In genomic region chr8:11757568-11758481, GRCm38 (mm10) we compare ENCODE assay signal across 8 mouse cellular contexts. TPM values are rescaled to one million over a fixed set of nuclear protein-coding genes. Genes with fewer than 3 reads are reported as not detected.
DNase-seq lines count a peak whose midpoint lies in the region; ATAC-seq and TF ChIP-seq lines count a peak whose summit lies in the region.

No protein-coding gene starts in this region.

- H3K4me3 ChIP-seq in C2C12 (ENCODE audit: insufficient read depth, poor library complexity, severe bottlenecking) = peak overlapping the region; percentile 65
- H3K4me3 ChIP-seq in embryonic fibroblast, embryonic 13.5 days (ENCODE audit: insufficient read depth, low read length) = peak overlapping the region; percentile 70
- H3K4me3 ChIP-seq in heart, embryonic 10.5 days = peak overlapping the region; percentile 99
- peak overlapping the region; percentile 95 for H3K4me3 ChIP-seq in kidney, embryonic 14.5 days (ENCODE audit: low read length)
- H3K4me3 ChIP-seq in limb, embryonic 15.5 days = peak overlapping the region; percentile 88
- H3K4me3 ChIP-seq in midbrain, postnatal 0 days (ENCODE audit: low read depth, low read length) = peak overlapping the region; percentile 87

- peaks cover 11% of the 10 kb centered on the region for H3K27me3 ChIP-seq in C2C12 (ENCODE audit: control insufficient read depth, insufficient read depth, insufficient read length)
- H3K27me3 ChIP-seq in heart, embryonic 10.5 days (ENCODE audit: insufficient read depth, poor library complexity, severe bottlenecking) = no peaks in the 10 kb centered on the region
- H3K27me3 ChIP-seq in kidney, embryonic 14.5 days (ENCODE audit: control insufficient read depth, insufficient read depth, low read length) = no peaks in the 10 kb centered on the region
- H3K27me3 ChIP-seq in limb, embryonic 15.5 days = no peaks in the 10 kb centered on the region
- no peaks in the 10 kb centered on the region for H3K27me3 ChIP-seq in midbrain, postnatal 0 days (ENCODE audit: insufficient read depth, low read length)

- no peak for TF ChIP-seq CTCF in C2C12 (IDR thresholded peaks at IDR 0.05; ENCODE audit: control insufficient read depth, insufficient read depth, insufficient read length)
- no peak for TF ChIP-seq CTCF in embryonic fibroblast, embryonic 13.5 days (IDR thresholded peaks at IDR 0.05; ENCODE audit: borderline replicate concordance, insufficient read depth, low read length)
- no peak for TF ChIP-seq CTCF in midbrain, postnatal 0 days (IDR thresholded peaks at IDR 0.05)

- H3K9me3 ChIP-seq in heart, embryonic 10.5 days = no peaks in the 10 kb centered on the region
- H3K9me3 ChIP-seq in kidney, embryonic 14.5 days (ENCODE audit: control insufficient read depth, low read length) = no peaks in the 10 kb centered on the region
- H3K9me3 ChIP-seq in limb, embryonic 15.5 days = no peaks in the 10 kb centered on the region
- H3K9me3 ChIP-seq in midbrain, postnatal 0 days (ENCODE audit: low read length) = no peaks in the 10 kb centered on the region

- 4% methylated on average over 58 of the region's 59 CpGs for WGBS in heart, embryonic 10.5 days
- WGBS in kidney, embryonic 14.5 days = 2% methylated on average over 57 of the region's 59 CpGs
- 3% methylated on average over 41 of the region's 59 CpGs for WGBS in limb, embryonic 15.5 days
- WGBS in midbrain, postnatal 0 days = 4% methylated on average over 44 of the region's 59 CpGs

- H3K79me3 ChIP-seq in C2C12 (ENCODE audit: low read depth) = peaks cover 36% of the 10 kb centered on the region

- ATAC-seq in kidney, embryonic 14.5 days (ENCODE audit: low FRiP score, low TSS enrichment) = peak; percentile 96
- peak; percentile 93 for ATAC-seq in limb, embryonic 15.5 days (ENCODE audit: insufficient number of reproducible peaks, low FRiP score, low TSS enrichment, low read depth)
- ATAC-seq in midbrain, postnatal 0 days (ENCODE audit: low FRiP score) = peak; percentile 95

- peak overlapping the region; percentile 87 for H3ac ChIP-seq in C2C12 (ENCODE audit: control insufficient read depth, insufficient read length, low read depth)

- H3K79me2 ChIP-seq in C2C12 (ENCODE audit: control insufficient read depth, insufficient read depth) = peaks cover 45% of the 10 kb centered on the region

- peak; percentile 92 for DNase-seq in brain, adult 2 months (ENCODE audit: low read depth, low spot score)
- peak; percentile 91 for DNase-seq in heart, embryonic 10.5 days (ENCODE audit: low spot score)
- peak; percentile 89 for DNase-seq in midbrain, postnatal 0 days (ENCODE audit: low spot score)
- DNase-seq in spleen, postnatal 10 days (ENCODE audit: low spot score in 2 of 2) = peak; percentile 85 to 92

- peak overlapping the region; percentile 82 for H3K9ac ChIP-seq in kidney, embryonic 14.5 days (ENCODE audit: low read depth, low read length)
- peak overlapping the region; percentile 92 for H3K9ac ChIP-seq in limb, embryonic 15.5 days
- H3K9ac ChIP-seq in midbrain, postnatal 0 days (replicated peaks; ENCODE audit: low read length, poor library complexity, severe bottlenecking) = peak overlapping the region; percentile 94

- H3K27ac ChIP-seq in embryonic fibroblast, embryonic 13.5 days (ENCODE audit: insufficient read depth, low read length) = peak overlapping the region; percentile 65
- peak overlapping the region; percentile 95 for H3K27ac ChIP-seq in heart, embryonic 10.5 days
- peak overlapping the region; percentile 79 for H3K27ac ChIP-seq in kidney, embryonic 14.5 days (ENCODE audit: low read depth, low read length)
- H3K27ac ChIP-seq in limb, embryonic 15.5 days = peak overlapping the region; percentile 93
- peak overlapping the region; percentile 84 for H3K27ac ChIP-seq in midbrain, postnatal 0 days (ENCODE audit: low read depth, low read length)

- peak overlapping the region; percentile 79 for H3K4me2 ChIP-seq in kidney, embryonic 14.5 days (replicated peaks; ENCODE audit: low read depth, low read length)
- H3K4me2 ChIP-seq in limb, embryonic 15.5 days = peak overlapping the region; percentile 70
- peak overlapping the region; percentile 84 for H3K4me2 ChIP-seq in midbrain, postnatal 0 days (ENCODE audit: low read depth, low read length, poor library complexity, severe bottlenecking)

- no peaks in the 10 kb centered on the region for H3K4me1 ChIP-seq in embryonic fibroblast, embryonic 13.5 days (ENCODE audit: control insufficient read depth, insufficient read depth, low read length)
- H3K4me1 ChIP-seq in heart, embryonic 10.5 days = peaks cover 31% of the 10 kb centered on the region
- H3K4me1 ChIP-seq in kidney, embryonic 14.5 days (ENCODE audit: control insufficient read depth, insufficient read depth, low read length) = peaks cover 14% of the 10 kb centered on the region
- H3K4me1 ChIP-seq in limb, embryonic 15.5 days = peaks cover 16% of the 10 kb centered on the region
- H3K4me1 ChIP-seq in midbrain, postnatal 0 days (ENCODE audit: insufficient read depth, low read length) = peaks cover 10% of the 10 kb centered on the region

- peak; percentile 92 for TF ChIP-seq POLR2A in embryonic fibroblast, embryonic 13.5 days (IDR thresholded peaks at IDR 0.05; ENCODE audit: low read depth, low read length)

- no peaks in the 10 kb centered on the region for H3K36me3 ChIP-seq in C2C12 (ENCODE audit: control insufficient read depth, insufficient read depth)
- 0 out of 2 replicates have a peak, but pooled peaks cover 2% of the 10 kb centered on the region for H3K36me3 ChIP-seq in heart, embryonic 10.5 days
- no peaks in the 10 kb centered on the region for H3K36me3 ChIP-seq in kidney, embryonic 14.5 days (ENCODE audit: control insufficient read depth, insufficient read depth, low read length)
- H3K36me3 ChIP-seq in limb, embryonic 15.5 days = no peaks in the 10 kb centered on the region
- H3K36me3 ChIP-seq in midbrain, postnatal 0 days (ENCODE audit: insufficient read depth, low read length) = no peaks in the 10 kb centered on the region

TF ChIP-seq in C2C12, 6 proteins besides CTCF, POLR2A, EP300 and RAD21:
- no peak for TF ChIP-seq MYOD1 (IDR thresholded peaks at IDR 0.05; ENCODE audit: control insufficient read depth, insufficient read length, low read depth)
- no peak for TF ChIP-seq MAX (IDR thresholded peaks at IDR 0.05)
- no peak for TF ChIP-seq MYOG (IDR thresholded peaks at IDR 0.05; ENCODE audit: control insufficient read depth, extremely low read depth, insufficient read length)
- TF ChIP-seq FOSL1 (IDR thresholded peaks at IDR 0.05; ENCODE audit: insufficient read depth, low read length, poor library complexity, severe bottlenecking) = no peak
- no peak for TF ChIP-seq CEBPB (IDR thresholded peaks at IDR 0.05; ENCODE audit: low read depth)
- TF ChIP-seq USF1 (IDR thresholded peaks at IDR 0.05; ENCODE audit: low read depth) = no peak

RNA-seq across cellular contexts. Expression of gene Arhgef7, which starts 30.3 kb away (rescaled TPM):
- polyA plus RNA-seq in C2C12 (2012; fragmentation: generic; extraction: Trizol) = 16.8 TPM
- 31.5 and 40.8 TPM in 2 replicates for polyA plus RNA-seq in embryonic fibroblast, embryonic 13.5 days (2011; ENCODE audit: insufficient read length, low read depth, missing spikeins)
- 47.5 and 61.3 TPM in 2 replicates for polyA plus RNA-seq in heart, embryonic 10.5 days (2016; fragmentation: Nextera tagmentation; extraction: Ambion mirVana)
- 25.1 and 37.3 TPM in 2 replicates for polyA plus RNA-seq in kidney, embryonic 14.5 days (2014; fragmentation: Nextera tagmentation; extraction: Ambion mirVana)
- 50.1 and 55.5 TPM in 2 replicates for polyA plus RNA-seq in limb, embryonic 15.5 days (2015; fragmentation: Nextera tagmentation; extraction: Ambion mirVana)
- 87.5 and 124 TPM in 2 replicates for total RNA-seq in midbrain, postnatal 0 days (2014; rRNA removed)
- polyA plus RNA-seq in midbrain, postnatal 0 days (2015; fragmentation: Nextera tagmentation; extraction: Ambion mirVana) = 54.3 and 55.3 TPM in 2 replicates

RNA-seq across cellular contexts. Expression of gene 1700016D06Rik, which starts 57.0 kb away (rescaled TPM):
- polyA plus RNA-seq in C2C12 (2012; fragmentation: generic; extraction: Trizol) = not detected
- polyA plus RNA-seq in embryonic fibroblast, embryonic 13.5 days (2011; ENCODE audit: insufficient read length, low read depth, missing spikeins) = not detected in 2 replicates
- not detected in 2 replicates for polyA plus RNA-seq in heart, embryonic 10.5 days (2016; fragmentation: Nextera tagmentation; extraction: Ambion mirVana)
- polyA plus RNA-seq in kidney, embryonic 14.5 days (2014; fragmentation: Nextera tagmentation; extraction: Ambion mirVana) = not detected in 2 replicates
- 0.53 TPM in 1 of 2 replicates, not detected in the other for polyA plus RNA-seq in limb, embryonic 15.5 days (2015; fragmentation: Nextera tagmentation; extraction: Ambion mirVana)
- total RNA-seq in midbrain, postnatal 0 days (2014; rRNA removed) = not detected in 2 replicates
- 0.47 and 0.48 TPM in 2 replicates for polyA plus RNA-seq in midbrain, postnatal 0 days (2015; fragmentation: Nextera tagmentation; extraction: Ambion mirVana)

Comparison
In these comparisons a context has a peak if more than half of its experiments do, and no peak if none do; other contexts are left out.
1. Peak in every context shown above with its lines: DNase-seq, ATAC-seq, H3K4me3 ChIP-seq and H3K27ac ChIP-seq.